Mouse (Mus musculus): ENCODE results near the gene Fgf2. TPM values are rescaled to one million over a fixed set of nuclear protein-coding genes. Genes with fewer than 3 reads are reported as not detected.

Gene Fgf2
- total and polyA plus RNA-seq, 3 experiments, result 0.25 to 0.70 TPM; not detected in 1

GRCm38 (mm10) chr3:37373712-37374111, 25.6 kb downstream of the Fgf2 start:
- no peak for TF ChIP-seq MAFK (IDR thresholded peaks at IDR 0.05; ENCODE audit: insufficient replicate concordance, low read length)
- TF ChIP-seq BHLHE40 (IDR thresholded peaks at IDR 0.05; ENCODE audit: low read depth, low read length), result no peak
- TF ChIP-seq ELF1 (IDR thresholded peaks at IDR 0.05; ENCODE audit: low read depth, low read length), result no peak
- no peak for TF ChIP-seq ZNF384 (IDR thresholded peaks at IDR 0.05; ENCODE audit: low read depth, low read length)
- no peak for TF ChIP-seq IRF4 (IDR thresholded peaks at IDR 0.05; ENCODE audit: low read depth, low read length)
- no peak for TF ChIP-seq CHD1 (IDR thresholded peaks at IDR 0.05; ENCODE audit: low read depth, low read length)
- TF ChIP-seq PAX5 (IDR thresholded peaks at IDR 0.05; ENCODE audit: low read length), result no peak
- no peak for TF ChIP-seq EP300 (IDR thresholded peaks at IDR 0.05; ENCODE audit: low read length)
- no peak for TF ChIP-seq MXI1 (IDR thresholded peaks at IDR 0.05; ENCODE audit: low read depth, low read length)
- no peak for TF ChIP-seq POLR2AphosphoS2 (IDR thresholded peaks at IDR 0.05; ENCODE audit: low read depth, low read length)
- no peak for TF ChIP-seq GABPA (IDR thresholded peaks at IDR 0.05; ENCODE audit: insufficient replicate concordance, low read depth, low read length)
- dilution Hi-C loops (cut with MboI; ENCODE audit: extremely low pct_ligation_motif_present, extremely low pct_unique_long_range_greater_than_20kb, low sequenced_read_pairs) (no loop called here), in situ Hi-C loops (cut with MboI; ENCODE audit: low pct_ligation_motif_present, low pct_unique_long_range_greater_than_20kb, low sequenced_read_pairs) (no loop called here)
- no peak overlapping the region for H3K4me3 ChIP-seq (replicated peaks in 1 of 3; ENCODE audit: low read depth in 2 of 3, low read length in 2 of 3, poor library complexity in 1 of 3)
- no peaks in the 10 kb centered on the region for H3K27me3 ChIP-seq (replicated peaks)
- H3K27ac ChIP-seq (ENCODE audit: insufficient read depth, low read depth), result no peak overlapping the region
- H3K4me2 ChIP-seq (ENCODE audit: insufficient read depth, low read depth, poor library complexity, severe bottlenecking), result no peak overlapping the region
- no peaks in the 10 kb centered on the region for H3K36me3 ChIP-seq (replicated peaks in 1 of 2; ENCODE audit: control insufficient read depth in 1 of 2, insufficient read depth in 1 of 2, low read length in 1 of 2)
- H3K9ac ChIP-seq (ENCODE audit: insufficient read depth, low read depth), result no peak overlapping the region
- H3K9me3 ChIP-seq (replicated peaks; ENCODE audit: low read length), result no peaks in the 10 kb centered on the region
- no peaks in the 10 kb centered on the region for H3K79me2 ChIP-seq (replicated peaks; ENCODE audit: control insufficient read depth, extremely low read depth, insufficient read depth, poor library complexity, severe bottlenecking)
- DNase-seq (ENCODE audit: extremely low read depth), result no peak
- peaks cover 9 to 18% of the 10 kb centered on the region in 2 experiments for H3K4me1 ChIP-seq (ENCODE audit: control insufficient read depth in 1 of 2, insufficient read depth in 2 of 2)

DNA sequence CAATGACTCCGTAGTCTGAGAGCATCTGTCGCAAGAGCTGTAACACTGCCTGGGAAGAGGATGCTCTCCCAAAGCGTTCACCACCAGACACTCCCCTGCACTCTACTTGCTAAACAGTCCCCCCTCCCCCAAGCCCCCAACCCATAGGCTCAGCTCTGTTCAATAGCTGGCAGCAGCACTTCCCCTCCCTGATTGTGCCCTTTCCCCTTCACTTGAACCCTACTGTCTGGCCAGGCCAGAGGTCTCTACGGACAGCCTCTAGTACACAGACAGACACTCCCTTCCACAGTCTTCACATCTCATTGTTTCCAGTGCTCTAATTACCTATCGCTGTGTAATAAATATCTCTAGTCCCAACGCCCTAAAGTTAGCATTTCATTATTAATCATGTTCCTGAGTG, 29.8 kb downstream of the Fgf2 start:
- in situ Hi-C loops (cut with MboI; ENCODE audit: low pct_ligation_motif_present, low pct_unique_long_range_greater_than_20kb, low sequenced_read_pairs), result no loop called here
- TF ChIP-seq POLR2AphosphoS2 (IDR thresholded peaks at IDR 0.05; ENCODE audit: low read depth, low read length) (no peak), NELFE (IDR thresholded peaks at IDR 0.05; ENCODE audit: low read depth, low read length) (no peak), MAZ (IDR thresholded peaks at IDR 0.05; ENCODE audit: low read depth, low read length) (no peak), CHD1 (IDR thresholded peaks at IDR 0.05; ENCODE audit: low read depth, low read length) (no peak), TBP (conservative IDR thresholded peaks at IDR 0.05; ENCODE audit: low read depth, low read length) (no peak), PAX5 (IDR thresholded peaks at IDR 0.05; ENCODE audit: low read length) (no peak), BHLHE40 (IDR thresholded peaks at IDR 0.05; ENCODE audit: low read depth, low read length) (no peak), RCOR1 (conservative IDR thresholded peaks at IDR 0.05; ENCODE audit: low read depth, low read length) (no peak), ZNF384 (IDR thresholded peaks at IDR 0.05; ENCODE audit: low read depth, low read length) (no peak), UBTF (IDR thresholded peaks at IDR 0.05; ENCODE audit: low read depth, low read length) (no peak), MAFK (IDR thresholded peaks at IDR 0.05; ENCODE audit: insufficient replicate concordance, low read length) (no peak), RAD21 (IDR thresholded peaks at IDR 0.05; ENCODE audit: low read depth, low read length) (no peak), IRF4 (IDR thresholded peaks at IDR 0.05; ENCODE audit: low read depth, low read length) (no peak), NRF1 (IDR thresholded peaks at IDR 0.05; ENCODE audit: low read depth, low read length) (no peak)
- no peaks in the 10 kb centered on the region for H3K36me3 ChIP-seq (replicated peaks in 1 of 2; ENCODE audit: control insufficient read depth in 1 of 2, insufficient read depth in 1 of 2, low read length in 1 of 2)
- no peak for DNase-seq (ENCODE audit: extremely low read depth)
- no peaks in the 10 kb centered on the region for H3K4me1 ChIP-seq (ENCODE audit: control insufficient read depth in 1 of 2, insufficient read depth in 2 of 2)
- no peaks in the 10 kb centered on the region for H3K27me3 ChIP-seq (replicated peaks)
- dilution Hi-C loops (cut with MboI; ENCODE audit: extremely low pct_ligation_motif_present, extremely low pct_unique_long_range_greater_than_20kb, low sequenced_read_pairs), result no loop called here
- no peak overlapping the region for H3K4me3 ChIP-seq (replicated peaks in 1 of 3; ENCODE audit: low read depth in 2 of 3, low read length in 2 of 3, poor library complexity in 1 of 3)
- no peak overlapping the region for H3K4me2 ChIP-seq (ENCODE audit: insufficient read depth, low read depth, poor library complexity, severe bottlenecking)
- no peak overlapping the region for H3K9ac ChIP-seq (ENCODE audit: insufficient read depth, low read depth)
- H3K79me2 ChIP-seq (replicated peaks; ENCODE audit: control insufficient read depth, extremely low read depth, insufficient read depth, poor library complexity, severe bottlenecking), result no peaks in the 10 kb centered on the region
- no peak overlapping the region for H3K27ac ChIP-seq (ENCODE audit: insufficient read depth, low read depth)
- H3K9me3 ChIP-seq (replicated peaks; ENCODE audit: low read length), result no peaks in the 10 kb centered on the region
